Mouse (Mus musculus): ENCODE results near the gene Celsr2.

GRCm38 (mm10) chr3:108444029-108444428 is 28.7 kb upstream of the Celsr2 start:
- TF ChIP-seq HCFC1 (IDR thresholded peaks at IDR 0.05; ENCODE audit: borderline replicate concordance, insufficient read depth, low read length) (no peak), ZC3H11A (IDR thresholded peaks at IDR 0.05; ENCODE audit: borderline replicate concordance, low read depth, low read length) (no peak), MAFK (IDR thresholded peaks at IDR 0.05; ENCODE audit: insufficient read depth, low read depth, low read length) (no peak), CHD2 (IDR thresholded peaks at IDR 0.05; ENCODE audit: low read depth, low read length) (no peak), ZNF384 (IDR thresholded peaks at IDR 0.05; ENCODE audit: low read depth, low read length) (no peak)
